Mouse (Mus musculus): Measurements from ENCODE around the gene Prlr.

DNA sequence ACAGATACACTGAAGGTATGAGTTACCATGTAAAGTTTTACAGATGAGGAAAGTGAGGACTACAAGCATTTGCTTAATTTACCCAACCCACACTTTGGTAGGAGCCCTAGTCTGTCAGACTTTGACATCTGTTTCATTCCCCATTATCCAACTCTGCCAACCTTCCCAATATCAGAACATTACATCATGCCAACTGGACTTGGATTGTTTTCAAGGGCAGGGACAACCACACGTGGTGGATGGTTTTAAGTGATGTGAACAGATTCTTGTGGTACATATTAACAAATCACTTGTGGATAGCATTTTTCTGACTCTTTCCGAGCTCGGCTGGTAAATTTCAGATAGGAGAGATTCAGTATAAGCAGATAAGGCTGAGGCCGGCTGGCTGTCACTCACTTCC is 3.7 kb downstream of the Prlr start:
- TF ChIP-seq POLR2A (IDR thresholded peaks at IDR 0.05; ENCODE audit: borderline replicate concordance, extremely low read depth, low read depth, low read length) (no peak), CTCF (IDR thresholded peaks at IDR 0.05; ENCODE audit: insufficient read depth, low read length) (no peak)
